Mouse (Mus musculus): ENCODE measurements around the gene Mettl22. TPM values are rescaled to one million over a fixed set of nuclear protein-coding genes. Genes with fewer than 3 reads are reported as not detected.
A peak's percentile ranks its signal among the peaks of the same experiment; 100 is the strongest.

Mettl22 gene
- polyA plus RNA-seq, 1 experiment from 2014 or later: 28.6 TPM

- no peak for ATAC-seq (ENCODE audit: low read depth)
- H3K27me3 ChIP-seq (replicated peaks; ENCODE audit: control insufficient read depth, insufficient read depth, low read length): no peaks in the 10 kb centered on the region
- no peak overlapping the region for H3K9ac ChIP-seq (ENCODE audit: low read depth, low read length)
- no peak for DNase-seq (ENCODE audit: low spot score)
- no peak overlapping the region for H3K4me3 ChIP-seq (ENCODE audit: low read depth, low read length)
- no peaks in the 10 kb centered on the region for H3K4me1 ChIP-seq (ENCODE audit: control insufficient read depth, insufficient read depth, low read length)
- H3K36me3 ChIP-seq (ENCODE audit: control insufficient read depth, insufficient read depth, low read length): no peaks in the 10 kb centered on the region
- 84% methylated on average over 7 of the region's 7 CpGs for WGBS
- no peaks in the 10 kb centered on the region for H3K9me3 ChIP-seq (ENCODE audit: control insufficient read depth, low read length)
- no peak overlapping the region for H3K4me2 ChIP-seq (ENCODE audit: low read depth, low read length)
- H3K27ac ChIP-seq (replicated peaks; ENCODE audit: low read depth, low read length): no peak overlapping the region
Measured at GRCm38 (mm10) chr16:8444911-8445310, 25.7 kb upstream of the Mettl22 start.

- no peaks in the 10 kb centered on the region for H3K9me3 ChIP-seq (ENCODE audit: control insufficient read depth, low read length)
- no peak overlapping the region for H3K4me3 ChIP-seq (ENCODE audit: low read depth, low read length)
- DNase-seq (ENCODE audit: low spot score) (no peak), ATAC-seq (ENCODE audit: low read depth) (no peak)
- WGBS: 90% methylated on average over 6 of the region's 6 CpGs
- no peak overlapping the region for H3K9ac ChIP-seq (ENCODE audit: low read depth, low read length)
- H3K36me3 ChIP-seq (ENCODE audit: control insufficient read depth, insufficient read depth, low read length): no peaks in the 10 kb centered on the region
- no peak overlapping the region for H3K4me2 ChIP-seq (ENCODE audit: low read depth, low read length)
- no peak overlapping the region for H3K27ac ChIP-seq (replicated peaks; ENCODE audit: low read depth, low read length)
- no peaks in the 10 kb centered on the region for H3K4me1 ChIP-seq (ENCODE audit: control insufficient read depth, insufficient read depth, low read length)
- H3K27me3 ChIP-seq (replicated peaks; ENCODE audit: control insufficient read depth, insufficient read depth, low read length): no peaks in the 10 kb centered on the region
Measured at GRCm38 (mm10) chr16:8446256-8446655, 24.3 kb upstream of the Mettl22 start.

- Histone ChIP-seq H3K36me3 (ENCODE audit: control insufficient read depth, insufficient read depth, low read length) (no peaks in the 10 kb centered on the region), H3K27ac (replicated peaks; ENCODE audit: low read depth, low read length) (no peak overlapping the region), H3K9me3 (ENCODE audit: control insufficient read depth, low read length) (no peaks in the 10 kb centered on the region), H3K4me2 (ENCODE audit: low read depth, low read length) (no peak overlapping the region), H3K9ac (ENCODE audit: low read depth, low read length) (no peak overlapping the region), H3K4me3 (ENCODE audit: low read depth, low read length) (no peak overlapping the region), H3K27me3 (replicated peaks; ENCODE audit: control insufficient read depth, insufficient read depth, low read length) (no peaks in the 10 kb centered on the region), H3K4me1 (ENCODE audit: control insufficient read depth, insufficient read depth, low read length) (no peaks in the 10 kb centered on the region)
- WGBS: 100% methylated on average over 2 of the region's 2 CpGs
- DNase-seq (ENCODE audit: low spot score) (no peak), ATAC-seq (ENCODE audit: low read depth) (no peak)
Measured at GRCm38 (mm10) chr16:8453301-8453700, 17.3 kb upstream of the Mettl22 start.

GRCm38 (mm10) chr16:8455221-8455620, 15.4 kb upstream of the Mettl22 start:
- Histone ChIP-seq H3K4me3 (ENCODE audit: low read depth, low read length) (no peak overlapping the region), H3K27ac (replicated peaks; ENCODE audit: low read depth, low read length) (no peak overlapping the region), H3K9ac (ENCODE audit: low read depth, low read length) (no peak overlapping the region), H3K4me1 (ENCODE audit: control insufficient read depth, insufficient read depth, low read length) (no peaks in the 10 kb centered on the region), H3K9me3 (ENCODE audit: control insufficient read depth, low read length) (no peaks in the 10 kb centered on the region), H3K36me3 (ENCODE audit: control insufficient read depth, insufficient read depth, low read length) (no peaks in the 10 kb centered on the region), H3K4me2 (ENCODE audit: low read depth, low read length) (no peak overlapping the region), H3K27me3 (replicated peaks; ENCODE audit: control insufficient read depth, insufficient read depth, low read length) (no peaks in the 10 kb centered on the region)
- ATAC-seq (ENCODE audit: low read depth) (no peak), DNase-seq (ENCODE audit: low spot score) (no peak)
- 72% methylated on average over 2 of the region's 2 CpGs for WGBS

- no peaks in the 10 kb centered on the region for H3K9me3 ChIP-seq (ENCODE audit: control insufficient read depth, low read length)
- no peak overlapping the region for H3K4me3 ChIP-seq (ENCODE audit: low read depth, low read length)
- H3K4me1 ChIP-seq (ENCODE audit: control insufficient read depth, insufficient read depth, low read length): no peaks in the 10 kb centered on the region
- DNase-seq (ENCODE audit: low spot score) (no peak), ATAC-seq (ENCODE audit: low read depth) (no peak)
- no peak overlapping the region for H3K4me2 ChIP-seq (ENCODE audit: low read depth, low read length)
- no peak overlapping the region for H3K27ac ChIP-seq (replicated peaks; ENCODE audit: low read depth, low read length)
- 90% methylated on average over 4 of the region's 4 CpGs for WGBS
- no peaks in the 10 kb centered on the region for H3K27me3 ChIP-seq (replicated peaks; ENCODE audit: control insufficient read depth, insufficient read depth, low read length)
- H3K36me3 ChIP-seq (ENCODE audit: control insufficient read depth, insufficient read depth, low read length): no peaks in the 10 kb centered on the region
- no peak overlapping the region for H3K9ac ChIP-seq (ENCODE audit: low read depth, low read length)
Measured at GRCm38 (mm10) chr16:8458391-8458790, 12.2 kb upstream of the Mettl22 start.

GRCm38 (mm10) chr16:8459098-8459497, 11.5 kb upstream of the Mettl22 start:
- Histone ChIP-seq H3K9me3 (ENCODE audit: control insufficient read depth, low read length) (no peaks in the 10 kb centered on the region), H3K27me3 (replicated peaks; ENCODE audit: control insufficient read depth, insufficient read depth, low read length) (no peaks in the 10 kb centered on the region), H3K4me3 (ENCODE audit: low read depth, low read length) (no peak overlapping the region), H3K4me2 (ENCODE audit: low read depth, low read length) (no peak overlapping the region), H3K4me1 (ENCODE audit: control insufficient read depth, insufficient read depth, low read length) (no peaks in the 10 kb centered on the region), H3K27ac (replicated peaks; ENCODE audit: low read depth, low read length) (no peak overlapping the region), H3K9ac (ENCODE audit: low read depth, low read length) (no peak overlapping the region), H3K36me3 (ENCODE audit: control insufficient read depth, insufficient read depth, low read length) (no peaks in the 10 kb centered on the region)
- 33% methylated on average over 6 of the region's 6 CpGs for WGBS
- no peak for ATAC-seq (ENCODE audit: low read depth)
- DNase-seq (ENCODE audit: low spot score): peak; percentile 41

- Histone ChIP-seq H3K4me3 (ENCODE audit: low read depth, low read length) (peak overlapping the region; percentile 71), H3K4me1 (ENCODE audit: control insufficient read depth, insufficient read depth, low read length) (peaks cover 6% of the 10 kb centered on the region; the same call in 1 of the 2 replicates), H3K36me3 (ENCODE audit: control insufficient read depth, insufficient read depth, low read length) (0 out of 2 replicates have a peak, but pooled peaks cover 3% of the 10 kb centered on the region), H3K27ac (replicated peaks; ENCODE audit: low read depth, low read length) (no peak overlapping the region), H3K9ac (ENCODE audit: low read depth, low read length) (peak overlapping the region; percentile 80; the same call in 1 of the 2 replicates), H3K9me3 (ENCODE audit: control insufficient read depth, low read length) (no peaks in the 10 kb centered on the region), H3K4me2 (ENCODE audit: low read depth, low read length) (peak overlapping the region; percentile 56), H3K27me3 (replicated peaks; ENCODE audit: control insufficient read depth, insufficient read depth, low read length) (no peaks in the 10 kb centered on the region)
- WGBS: 75% methylated on average over 2 of the region's 2 CpGs
- DNase-seq (ENCODE audit: low spot score): no peak
- ATAC-seq (ENCODE audit: low read depth): peak; percentile 51; the same call in 1 of the 2 replicates
Measured at GRCm38 (mm10) chr16:8470132-8470531, 456 bp upstream of the Mettl22 start.

GRCm38 (mm10) chr16:8487396-8488005, 16.9 kb downstream of the Mettl22 start:
- ATAC-seq (ENCODE audit: low read depth) (no peak), DNase-seq (ENCODE audit: low spot score) (no peak)
- H3K9me3 ChIP-seq (ENCODE audit: control insufficient read depth, low read length): no peaks in the 10 kb centered on the region
- H3K27me3 ChIP-seq (replicated peaks; ENCODE audit: control insufficient read depth, insufficient read depth, low read length): no peaks in the 10 kb centered on the region
- 90% methylated on average over 9 of the region's 9 CpGs for WGBS
- H3K27ac ChIP-seq (replicated peaks; ENCODE audit: low read depth, low read length): no peak overlapping the region
- no peak overlapping the region for H3K4me3 ChIP-seq (ENCODE audit: low read depth, low read length)
- H3K4me1 ChIP-seq (ENCODE audit: control insufficient read depth, insufficient read depth, low read length): no peaks in the 10 kb centered on the region
- H3K36me3 ChIP-seq (ENCODE audit: control insufficient read depth, insufficient read depth, low read length): peaks cover 37% of the 10 kb centered on the region
- H3K9ac ChIP-seq (ENCODE audit: low read depth, low read length): no peak overlapping the region
- H3K4me2 ChIP-seq (ENCODE audit: low read depth, low read length): no peak overlapping the region

GRCm38 (mm10) chr16:8489340-8489739, 18.8 kb downstream of the Mettl22 start:
- Histone ChIP-seq H3K27ac (replicated peaks; ENCODE audit: low read depth, low read length) (no peak overlapping the region), H3K4me3 (ENCODE audit: low read depth, low read length) (no peak overlapping the region), H3K9ac (ENCODE audit: low read depth, low read length) (no peak overlapping the region), H3K9me3 (ENCODE audit: control insufficient read depth, low read length) (no peaks in the 10 kb centered on the region), H3K4me2 (ENCODE audit: low read depth, low read length) (no peak overlapping the region), H3K4me1 (ENCODE audit: control insufficient read depth, insufficient read depth, low read length) (no peaks in the 10 kb centered on the region), H3K36me3 (ENCODE audit: control insufficient read depth, insufficient read depth, low read length) (peaks cover 24% of the 10 kb centered on the region), H3K27me3 (replicated peaks; ENCODE audit: control insufficient read depth, insufficient read depth, low read length) (no peaks in the 10 kb centered on the region)
- DNase-seq (ENCODE audit: low spot score) (no peak), ATAC-seq (ENCODE audit: low read depth) (no peak)
- 85% methylated on average over 5 of the region's 5 CpGs for WGBS
